Mouse (Mus musculus) midbrain, embryonic 13.5 days (tissue): ENCODE data around the gene Sgk1. TPM values are rescaled to one million over a fixed set of nuclear protein-coding genes. Genes with fewer than 3 reads are reported as not detected.
"Not testable (repeated sequence)": the region's sequence is repeated elsewhere in the genome, so short reads cannot be mapped to it uniquely, and the experiment has no call there.

Experiments used
- ATAC-seq: fragments of 200-750 bp; cut with Nextera tagmentation; 2 replicates; pipeline ENCODE4 v1.8.0; 2017; ENCODE audit warnings: mild to moderate bottlenecking, moderate TSS enrichment, moderate library complexity
- H3K27ac ChIP-seq: fragments of 300-500 bp; sonication (generic); 2 replicates; pipeline ENCODE4 v1.5.1; 2015; ENCODE audit warnings: inconsistent platforms, mild to moderate bottlenecking, moderate library complexity
- H3K27me3 ChIP-seq: fragments of 300-500 bp; sonication (generic); 2 replicates; pipeline ENCODE4 v1.6.1; 2015; ENCODE audit warnings: mild to moderate bottlenecking, inconsistent platforms
- H3K36me3 ChIP-seq: fragments of 300-500 bp; sonication (generic); 2 replicates; pipeline ENCODE4 v1.6.1; 2015; ENCODE audit warnings: mild to moderate bottlenecking, inconsistent platforms
- H3K4me1 ChIP-seq: fragments of 300-500 bp; sonication (generic); replicated peaks from 2 replicates; pipeline ENCODE4 v1.6.1; 2015; ENCODE audit warnings: inconsistent platforms
- H3K4me2 ChIP-seq: fragments of 300-500 bp; sonication (generic); replicated peaks from 2 replicates; pipeline ENCODE4 v1.6.1; 2015; ENCODE audit warnings: moderate library complexity, mild to moderate bottlenecking, inconsistent platforms
- H3K4me3 ChIP-seq: fragments of 300-500 bp; sonication (generic); replicated peaks from 2 replicates; pipeline ENCODE4 v1.5.1; 2015; ENCODE audit warnings: mild to moderate bottlenecking, inconsistent platforms
- H3K9ac ChIP-seq: fragments of 300-500 bp; sonication (generic); replicated peaks from 2 replicates; pipeline ENCODE4 v1.6.1; 2015; ENCODE audit warnings: mild to moderate bottlenecking, inconsistent platforms
- H3K9me3 ChIP-seq: fragments of 300-500 bp; sonication (generic); 2 replicates; pipeline ENCODE4 v1.6.1; 2016; ENCODE audit warnings: mild to moderate bottlenecking, inconsistent platforms
- WGBS: fragments of 180-500 bp; shearing (Covaris S2); methylation state at CpG from one replicate; pipeline ENCODE4 v1.1.7; 2015; 5-methylcytosine and 5-hydroxymethylcytosine counted together
- polyA plus RNA-seq: library from polyadenylated mRNA; unstranded; fragments of >200 nt; fragmentation: Nextera tagmentation; extraction: Ambion mirVana; gene quantifications from 2 replicates; pipeline ENCODE4 v1.2.1, GENCODE M21; 2015

Sgk1 gene
- polyA plus RNA-seq, 1 experiment from 2014 or later, result 36.7 TPM

DNA sequence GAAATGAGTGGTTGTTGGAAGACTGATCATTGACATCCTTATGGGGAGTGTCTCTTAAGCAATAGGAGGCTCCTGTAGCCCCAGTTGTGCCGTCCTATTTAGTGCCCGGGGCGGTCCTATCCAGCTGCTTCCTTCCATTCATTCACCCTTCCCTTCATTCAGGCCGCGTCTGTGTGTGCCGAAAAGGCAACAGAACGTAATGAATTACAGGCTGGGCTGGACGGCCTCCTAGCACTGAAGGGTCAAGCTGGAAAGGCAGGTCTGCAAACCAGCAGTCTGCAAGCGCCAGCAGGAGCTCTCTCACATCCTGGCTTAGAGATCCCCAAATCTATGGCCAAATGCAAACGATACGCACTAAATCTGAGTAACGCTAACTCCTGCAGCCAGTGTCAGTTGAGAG, 1.6 kb downstream of the Sgk1 start:
- under 1% methylated on average over 12 of the region's 12 CpGs for WGBS
- peak overlapping the region; percentile 94 for H3K27ac ChIP-seq
- H3K27me3 ChIP-seq, result 0 out of 2 replicates have a peak, but pooled peaks cover 3% of the 10 kb centered on the region
- ATAC-seq, result peak; percentile 40; the same call in 1 of the 2 replicates
- H3K9me3 ChIP-seq, result no peaks in the 10 kb centered on the region
- H3K36me3 ChIP-seq, result no peaks in the 10 kb centered on the region
- H3K4me3 ChIP-seq, result peak overlapping the region; percentile 55
- peak overlapping the region; percentile 60 for H3K4me2 ChIP-seq
- peak overlapping the region; percentile 78 for H3K9ac ChIP-seq
- peaks cover 36% of the 10 kb centered on the region for H3K4me1 ChIP-seq

DNA sequence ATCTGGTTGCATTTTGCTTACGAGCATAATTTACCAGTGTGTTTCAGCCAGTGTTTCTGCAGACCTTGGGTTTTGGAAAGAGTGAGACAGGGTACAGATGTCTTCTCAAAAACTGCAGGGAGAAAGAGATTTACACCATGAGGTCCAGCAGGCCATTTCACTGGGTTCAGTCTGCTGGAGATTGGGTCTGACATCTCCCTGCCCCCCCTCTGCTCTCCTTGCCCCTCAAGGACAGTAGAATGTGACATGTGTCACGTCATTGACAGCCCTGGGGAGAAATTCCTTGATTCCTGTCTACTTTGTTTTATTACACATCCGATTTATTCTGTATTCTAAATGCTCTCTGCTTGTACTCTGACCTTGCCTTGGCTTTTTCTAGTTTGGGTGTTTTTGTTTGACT, 2.5 kb downstream of the Sgk1 start:
- peak overlapping the region; percentile 60 for H3K4me2 ChIP-seq
- H3K36me3 ChIP-seq, result no peaks in the 10 kb centered on the region
- no peak for ATAC-seq
- peak overlapping the region; percentile 55 for H3K4me3 ChIP-seq
- H3K27me3 ChIP-seq, result 0 out of 2 replicates have a peak, but pooled peaks cover 3% of the 10 kb centered on the region
- H3K27ac ChIP-seq, result no peak overlapping the region
- H3K9me3 ChIP-seq, result no peaks in the 10 kb centered on the region
- 0 out of 2 replicates have a peak overlapping the region, but pooled peaks have one; percentile 39 for H3K9ac ChIP-seq
- peaks cover 36% of the 10 kb centered on the region for H3K4me1 ChIP-seq
- WGBS, result 59% methylated on average over 3 of the region's 3 CpGs

DNA sequence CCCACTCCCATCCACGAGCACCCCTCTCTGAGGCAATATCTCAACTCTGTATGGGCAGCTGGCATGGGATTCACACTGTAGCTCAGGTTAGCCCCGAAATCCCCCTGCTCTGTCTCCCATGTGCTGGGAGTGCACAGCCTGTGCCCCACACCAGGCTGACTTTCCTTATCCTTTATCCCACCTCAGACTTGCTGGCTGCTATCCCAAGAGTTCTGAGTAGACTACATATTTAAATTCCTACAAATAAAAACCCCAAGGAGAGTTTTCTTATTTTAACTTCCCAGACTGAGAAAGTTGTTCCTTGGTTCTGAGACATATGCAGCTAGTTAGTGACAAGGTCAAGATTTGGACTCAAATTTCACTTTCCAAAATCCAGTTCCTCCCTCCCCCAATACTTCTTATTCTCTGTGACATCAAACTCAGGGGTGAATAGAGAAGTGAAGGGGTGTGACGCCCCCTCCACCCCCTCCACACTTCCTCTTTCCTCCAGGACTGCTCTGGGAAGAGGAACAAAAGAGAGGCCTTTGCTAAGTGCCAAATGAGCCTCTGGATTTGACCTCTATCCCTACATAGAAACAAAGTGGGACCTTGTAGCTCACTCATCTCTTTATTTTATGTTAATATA, 7.3 kb downstream of the Sgk1 start:
- H3K4me1 ChIP-seq, result peaks cover 23% of the 10 kb centered on the region
- no peak overlapping the region for H3K9ac ChIP-seq
- ATAC-seq, result no peak

DNA sequence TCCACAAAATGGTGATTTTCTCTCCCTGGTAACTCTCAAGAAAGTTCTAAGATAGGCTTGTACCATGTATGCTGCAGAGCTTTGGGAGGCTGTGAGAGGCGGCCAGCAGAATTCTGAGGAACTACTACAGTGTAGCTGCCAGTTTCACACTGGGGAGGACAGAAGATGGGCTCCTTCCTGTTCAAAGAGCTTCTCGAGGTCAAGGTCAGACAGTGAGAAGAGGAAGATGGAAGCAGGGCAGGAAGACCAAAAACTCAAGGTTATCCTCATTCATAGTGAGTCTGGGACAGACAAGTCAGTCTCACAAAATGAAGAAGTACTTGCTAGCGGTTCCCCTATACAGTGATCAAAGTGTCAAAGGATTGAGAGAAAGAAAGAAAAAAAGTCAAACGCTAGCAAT, 8.3 kb downstream of the Sgk1 start:
- no peak overlapping the region for H3K4me2 ChIP-seq
- 0 out of 2 replicates have a peak, but pooled peaks cover 5% of the 10 kb centered on the region for H3K9me3 ChIP-seq
- no peak overlapping the region for H3K9ac ChIP-seq
- no peaks in the 10 kb centered on the region for H3K27me3 ChIP-seq
- peaks cover 7% of the 10 kb centered on the region; the same call in 1 of the 2 replicates for H3K36me3 ChIP-seq
- H3K4me3 ChIP-seq, result no peak overlapping the region
- ATAC-seq, result no peak
- 91% methylated on average over 4 of the region's 4 CpGs for WGBS
- peaks cover 13% of the 10 kb centered on the region; the same call in 1 of the 2 replicates for H3K4me1 ChIP-seq
- no peak overlapping the region for H3K27ac ChIP-seq

More for the DNA sequence above, 7.3 kb downstream of the Sgk1 start:
- H3K4me2 ChIP-seq, result no peak overlapping the region
- H3K4me3 ChIP-seq, result no peak overlapping the region
- H3K27me3 ChIP-seq, result no peaks in the 10 kb centered on the region
- peaks cover 2% of the 10 kb centered on the region; the same call in 1 of the 2 replicates for H3K36me3 ChIP-seq
- 0 out of 2 replicates have a peak, but pooled peaks cover 5% of the 10 kb centered on the region for H3K9me3 ChIP-seq
- WGBS, result 63% methylated on average over 3 of the region's 3 CpGs
- H3K27ac ChIP-seq, result no peak overlapping the region

DNA sequence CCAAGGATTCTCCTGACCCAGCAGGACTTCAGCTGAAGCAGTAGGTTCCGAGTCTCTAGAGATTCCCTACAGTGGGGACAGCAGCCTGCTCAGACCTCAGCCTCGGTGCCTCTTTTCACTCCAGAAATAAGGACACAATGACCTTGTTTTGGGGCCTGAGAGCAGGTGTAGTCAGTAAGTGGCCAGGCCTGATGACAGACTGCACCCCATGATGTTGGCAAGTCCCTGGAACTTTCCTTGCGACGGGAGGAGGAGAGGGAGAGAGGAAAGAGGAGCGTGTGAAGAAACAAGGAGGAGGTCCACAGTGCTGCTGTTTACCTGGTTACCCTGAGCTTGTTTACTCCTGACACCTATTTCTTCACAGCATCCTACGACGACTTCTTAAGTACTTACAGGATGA, 9.5 kb downstream of the Sgk1 start:
- Histone ChIP-seq H3K36me3 (peaks cover 7% of the 10 kb centered on the region; the same call in 1 of the 2 replicates), H3K4me2 (no peak overlapping the region), H3K4me1 (0 out of 2 replicates have a peak, but pooled peaks cover 6% of the 10 kb centered on the region), H3K4me3 (no peak overlapping the region), H3K27ac (no peak overlapping the region), H3K9me3 (0 out of 2 replicates have a peak, but pooled peaks cover 5% of the 10 kb centered on the region), H3K9ac (no peak overlapping the region), H3K27me3 (no peaks in the 10 kb centered on the region)
- no peak for ATAC-seq
- 62% methylated on average over 7 of the region's 7 CpGs for WGBS

DNA sequence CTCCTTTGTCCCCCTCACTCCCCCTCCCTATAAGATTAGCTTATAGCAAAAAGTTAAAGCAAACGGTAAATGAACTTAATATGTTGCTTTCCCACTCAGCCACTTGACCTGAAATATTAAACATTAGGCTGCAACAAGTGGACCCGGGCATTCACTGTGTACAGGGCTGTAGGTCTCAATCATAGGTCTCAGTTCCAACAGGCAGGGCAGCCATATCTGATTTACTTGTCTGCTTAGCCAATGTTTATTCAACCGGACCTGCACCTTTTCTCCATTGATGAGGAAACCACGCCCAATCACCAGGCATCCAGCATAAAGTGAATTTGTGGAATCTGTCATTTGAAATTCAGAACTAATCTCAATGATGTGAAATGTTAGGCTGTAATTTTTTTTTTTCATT, 10.1 kb downstream of the Sgk1 start:
- peaks cover 7% of the 10 kb centered on the region; the same call in 1 of the 2 replicates for H3K36me3 ChIP-seq

DNA sequence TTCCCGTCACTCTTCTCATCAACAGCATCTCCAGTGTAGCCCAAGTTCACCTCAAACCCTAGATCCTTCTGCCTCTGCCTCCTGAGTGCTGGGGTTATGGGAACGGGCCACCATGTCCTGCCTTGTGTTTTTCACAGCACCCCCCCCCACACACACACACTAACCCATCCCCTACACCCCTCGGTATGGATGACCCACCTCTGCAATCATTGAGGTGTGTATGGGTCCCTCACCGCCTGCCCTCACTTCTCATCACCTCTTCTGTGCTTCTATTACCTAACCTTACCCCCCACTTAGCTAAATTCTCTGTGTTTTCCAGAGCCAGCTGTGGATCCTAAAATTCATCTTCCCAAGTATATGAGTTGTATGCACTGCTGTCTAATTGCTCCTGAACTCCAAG, 16.4 kb downstream of the Sgk1 start:
- no peaks in the 10 kb centered on the region for H3K27me3 ChIP-seq
- H3K9me3 ChIP-seq, result 0 out of 2 replicates have a peak, but pooled peaks cover 2% of the 10 kb centered on the region
- ATAC-seq, result no peak
- no peak overlapping the region for H3K4me2 ChIP-seq
- H3K4me3 ChIP-seq, result no peak overlapping the region
- no peak overlapping the region for H3K9ac ChIP-seq
- no peak overlapping the region for H3K27ac ChIP-seq
- no peaks in the 10 kb centered on the region for H3K4me1 ChIP-seq
- WGBS, result 91% methylated on average over 4 of the region's 4 CpGs
- peaks cover 18% of the 10 kb centered on the region for H3K36me3 ChIP-seq

More for the DNA sequence above, 10.1 kb downstream of the Sgk1 start:
- no peaks in the 10 kb centered on the region for H3K27me3 ChIP-seq
- ATAC-seq, result no peak
- H3K9ac ChIP-seq, result no peak overlapping the region
- 0 out of 2 replicates have a peak, but pooled peaks cover 4% of the 10 kb centered on the region for H3K4me1 ChIP-seq
- WGBS, result 84% methylated on average over 4 of the region's 4 CpGs
- 0 out of 2 replicates have a peak, but pooled peaks cover 5% of the 10 kb centered on the region for H3K9me3 ChIP-seq
- H3K4me2 ChIP-seq, result no peak overlapping the region
- H3K27ac ChIP-seq, result no peak overlapping the region
- H3K4me3 ChIP-seq, result no peak overlapping the region

DNA sequence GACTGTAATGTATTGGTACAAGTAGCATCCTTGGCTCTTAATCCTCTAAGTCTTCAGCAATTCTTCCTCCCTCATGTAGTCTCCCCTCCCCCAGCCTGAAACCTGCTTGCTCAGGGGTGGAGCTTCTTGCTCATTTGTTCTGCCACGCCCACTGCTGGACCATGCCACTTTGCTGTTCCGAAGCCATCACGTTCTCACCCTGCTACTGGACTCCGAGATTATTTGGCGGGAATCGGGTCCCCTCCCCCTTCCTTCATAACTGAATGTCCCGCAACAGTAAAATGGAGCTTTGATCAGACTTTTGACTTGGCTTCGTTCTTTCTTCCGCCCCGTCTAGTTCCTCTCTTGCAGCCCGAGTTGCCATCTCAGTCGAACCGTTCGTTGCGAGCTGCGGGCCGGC, 16.9 kb downstream of the Sgk1 start:
- not testable (repeated sequence) for H3K4me2 ChIP-seq, ATAC-seq, H3K9me3 ChIP-seq, H3K4me3 ChIP-seq, H3K9ac ChIP-seq, H3K27me3 ChIP-seq, H3K27ac ChIP-seq, H3K4me1 ChIP-seq
- WGBS, result 95% methylated on average over 17 of the region's 17 CpGs
- peaks cover 18% of the 10 kb centered on the region for H3K36me3 ChIP-seq

DNA sequence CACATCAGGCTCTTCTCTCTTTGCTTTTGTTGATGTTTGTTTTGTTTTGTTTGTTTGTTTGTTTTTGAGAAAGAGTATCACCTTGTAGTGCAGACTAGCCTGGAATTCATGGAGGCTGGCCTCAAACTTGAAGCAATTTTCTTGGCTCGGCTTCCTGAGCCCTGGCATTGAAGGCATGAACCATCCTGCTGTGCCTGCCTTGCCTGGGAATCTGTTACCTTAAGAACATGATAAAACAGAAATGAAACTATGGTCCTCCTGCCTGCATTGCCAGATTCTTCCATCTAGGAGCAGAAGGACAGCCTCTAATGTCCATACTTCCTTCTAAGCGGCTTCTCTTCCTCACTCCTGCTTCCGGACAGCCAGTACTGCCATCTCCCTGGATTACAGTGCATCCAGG, 17.4 kb downstream of the Sgk1 start:
- H3K4me1 ChIP-seq, result no peaks in the 10 kb centered on the region
- no peak overlapping the region for H3K27ac ChIP-seq
- H3K36me3 ChIP-seq, result peaks cover 15% of the 10 kb centered on the region
- ATAC-seq, result no peak
- no peak overlapping the region for H3K4me2 ChIP-seq
- H3K9me3 ChIP-seq, result no peaks in the 10 kb centered on the region
- H3K9ac ChIP-seq, result no peak overlapping the region
- no peaks in the 10 kb centered on the region for H3K27me3 ChIP-seq
- no peak overlapping the region for H3K4me3 ChIP-seq
- 90% methylated on average over 3 of the region's 3 CpGs for WGBS

DNA sequence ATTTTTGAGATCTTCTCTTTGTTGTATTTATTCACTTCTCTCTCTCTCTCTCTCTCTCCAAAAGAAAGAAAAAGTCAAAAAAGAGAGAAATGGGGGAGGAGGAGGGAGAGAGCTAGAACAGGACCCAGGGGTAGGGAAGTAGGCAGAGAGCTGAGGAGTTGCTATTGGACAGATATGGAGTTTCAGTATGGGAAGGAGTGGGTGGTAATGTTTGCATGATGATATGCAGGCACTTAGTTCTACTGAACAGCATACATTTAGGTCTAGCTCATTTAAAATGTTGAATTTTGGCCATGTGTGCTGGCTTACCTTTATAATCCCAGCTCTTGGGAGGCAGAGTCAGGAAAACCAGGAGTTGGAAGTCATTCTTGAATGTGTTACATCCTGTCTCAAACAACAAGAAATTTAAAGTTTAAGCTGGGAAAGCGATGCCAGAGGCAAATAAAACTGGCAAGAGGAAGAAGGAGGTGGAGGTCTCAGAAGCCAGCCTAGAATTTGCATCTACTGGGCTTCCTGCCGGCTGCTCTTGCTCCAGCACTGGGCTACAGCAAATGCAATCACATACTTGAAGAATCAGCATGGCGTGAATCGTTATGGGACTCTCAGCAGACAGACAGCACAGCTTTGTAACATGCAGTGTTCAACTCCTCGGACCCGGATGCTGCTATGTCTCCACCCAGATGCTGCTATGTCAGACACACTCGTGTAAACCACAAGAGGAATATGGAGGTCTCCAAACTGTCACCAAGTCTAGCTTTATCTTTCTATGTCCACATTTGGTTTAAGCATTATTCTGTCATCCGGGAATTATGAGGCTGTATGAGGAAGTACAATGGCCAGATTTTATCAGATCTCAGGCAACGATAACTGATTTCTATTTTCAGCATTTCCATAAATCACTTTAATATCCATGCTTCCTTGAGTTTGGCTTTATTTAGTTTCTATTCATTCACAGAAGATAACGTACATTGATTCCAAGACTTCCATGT, 20.5 kb downstream of the Sgk1 start:
- Histone ChIP-seq H3K9ac (no peak overlapping the region), H3K36me3 (peaks cover 11% of the 10 kb centered on the region), H3K4me1 (no peaks in the 10 kb centered on the region), H3K27ac (no peak overlapping the region), H3K27me3 (no peaks in the 10 kb centered on the region), H3K9me3 (no peaks in the 10 kb centered on the region), H3K4me3 (no peak overlapping the region), H3K4me2 (no peak overlapping the region)
- ATAC-seq, result no peak
- WGBS, result 95% methylated on average over 10 of the region's 10 CpGs

DNA sequence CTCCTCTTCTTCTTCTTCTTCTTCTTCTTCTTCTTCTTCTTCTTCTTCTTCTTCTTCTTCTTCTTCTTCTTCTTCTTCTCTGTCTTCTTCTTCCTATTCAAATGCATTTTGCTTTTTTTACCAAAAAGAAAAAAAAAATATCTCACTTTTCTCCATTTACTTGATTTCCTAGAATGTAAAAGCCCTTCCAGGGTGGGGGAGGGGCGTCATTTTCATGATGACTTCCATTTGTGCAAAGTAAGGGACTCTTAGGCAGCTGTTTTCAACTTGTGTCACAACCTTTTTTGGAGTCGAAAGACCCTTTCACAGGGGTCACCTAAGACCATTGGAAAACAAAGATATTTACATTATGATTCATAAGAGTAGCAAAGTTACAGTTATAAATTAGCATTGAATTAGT, 22.2 kb downstream of the Sgk1 start:
- no peak overlapping the region for H3K4me2 ChIP-seq
- no peak overlapping the region for H3K4me3 ChIP-seq
- H3K27ac ChIP-seq, result no peak overlapping the region
- H3K9me3 ChIP-seq, result no peaks in the 10 kb centered on the region
- no peaks in the 10 kb centered on the region for H3K4me1 ChIP-seq
- H3K36me3 ChIP-seq, result peaks cover 4% of the 10 kb centered on the region
- H3K27me3 ChIP-seq, result no peaks in the 10 kb centered on the region
- H3K9ac ChIP-seq, result no peak overlapping the region
- no peak for ATAC-seq
- 78% methylated on average over 2 of the region's 2 CpGs for WGBS

DNA sequence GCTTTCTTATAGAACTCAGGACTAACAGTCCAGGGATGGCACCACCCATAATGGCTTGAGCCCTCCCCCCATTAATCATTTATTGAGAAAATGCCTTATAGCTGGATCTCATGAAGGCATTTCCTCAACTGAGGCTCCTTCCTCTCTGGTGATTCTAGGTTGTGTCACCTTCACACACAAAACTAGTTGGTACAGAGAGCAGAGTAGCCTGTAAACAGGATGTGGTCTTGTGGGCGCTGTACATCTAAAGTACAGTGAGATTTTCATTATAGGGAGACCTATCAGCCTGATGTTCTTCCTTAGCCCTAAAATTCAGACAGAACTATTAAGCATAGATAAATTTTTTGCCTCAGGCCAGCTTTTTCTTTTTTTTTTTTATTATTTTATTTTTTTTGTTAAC, 23.6 kb downstream of the Sgk1 start:
- H3K36me3 ChIP-seq, result no peaks in the 10 kb centered on the region
- ATAC-seq, result no peak
- no peaks in the 10 kb centered on the region for H3K9me3 ChIP-seq
- H3K4me1 ChIP-seq, result no peaks in the 10 kb centered on the region
- H3K9ac ChIP-seq, result no peak overlapping the region
- H3K4me2 ChIP-seq, result no peak overlapping the region
- 93% methylated on average over 1 of the region's 1 CpGs for WGBS
- no peaks in the 10 kb centered on the region for H3K27me3 ChIP-seq
- no peak overlapping the region for H3K27ac ChIP-seq
- no peak overlapping the region for H3K4me3 ChIP-seq
